Mouse (Mus musculus): ENCODE measurements around the gene Chrd.
A peak's percentile ranks its signal among the peaks of the same experiment; 100 is the strongest.

GRCm38 (mm10) chr16:20710810-20711209 is 22.1 kb upstream of the Chrd start:
- TF ChIP-seq CTCF (IDR thresholded peaks at IDR 0.05; ENCODE audit: low read depth, low read length) (0 out of 2 replicates have a peak, but pooled peaks have one; percentile 12), POLR2AphosphoS5 (IDR thresholded peaks at IDR 0.05; ENCODE audit: insufficient replicate concordance, low read depth, low read length) (no peak), TAL1 (conservative IDR thresholded peaks at IDR 0.05; ENCODE audit: low read depth, low read length) (no peak)

Measured in G1E (cell line).